Mouse (Mus musculus): Measurements from ENCODE around the gene Gtpbp1. TPM values are rescaled to one million over a fixed set of nuclear protein-coding genes. Genes with fewer than 3 reads are reported as not detected.

Gtpbp1 gene
- polyA plus RNA-seq, 1 experiment from 2014 or later, result 61.8 TPM

GRCm38 (mm10) chr15:79768302-79768701 is 77.7 kb downstream of the Gtpbp1 start:
- 50% methylated on average over 6 of the region's 6 CpGs for WGBS
- no peak overlapping the region for H3K9ac ChIP-seq (ENCODE audit: low read depth, low read length)

GRCm38 (mm10) chr15:79770629-79771240 is 80.1 kb downstream of the Gtpbp1 start:
- Histone ChIP-seq H3K36me3 (ENCODE audit: control insufficient read depth, insufficient read depth, low read length) (no peaks in the 10 kb centered on the region), H3K4me1 (replicated peaks; ENCODE audit: control insufficient read depth, insufficient read depth, low read length) (peaks cover 3% of the 10 kb centered on the region; the same call in 1 of the 2 replicates), H3K27me3 (replicated peaks; ENCODE audit: control insufficient read depth, insufficient read depth, low read length) (no peaks in the 10 kb centered on the region), H3K4me2 (no peak overlapping the region), H3K9me3 (ENCODE audit: control insufficient read depth, low read length) (no peaks in the 10 kb centered on the region), H3K4me3 (ENCODE audit: low read depth, low read length) (no peak overlapping the region), H3K9ac (ENCODE audit: low read depth, low read length) (no peak overlapping the region), H3K27ac (ENCODE audit: low read depth, low read length) (no peak overlapping the region)
- DNase-seq (ENCODE audit: low spot score), result no peak
- WGBS, result 80% methylated on average over 21 of the region's 21 CpGs
- ATAC-seq (replicated peaks; ENCODE audit: low FRiP score), result no peak

More at GRCm38 (mm10) chr15:79768302-79768701, 77.7 kb downstream of the Gtpbp1 start:
- Histone ChIP-seq H3K4me2 (no peak overlapping the region), H3K4me1 (replicated peaks; ENCODE audit: control insufficient read depth, insufficient read depth, low read length) (no peaks in the 10 kb centered on the region), H3K4me3 (ENCODE audit: low read depth, low read length) (no peak overlapping the region), H3K36me3 (ENCODE audit: control insufficient read depth, insufficient read depth, low read length) (no peaks in the 10 kb centered on the region; the same call in 1 of the 2 replicates), H3K9me3 (ENCODE audit: control insufficient read depth, low read length) (no peaks in the 10 kb centered on the region), H3K27me3 (replicated peaks; ENCODE audit: control insufficient read depth, insufficient read depth, low read length) (no peaks in the 10 kb centered on the region), H3K27ac (ENCODE audit: low read depth, low read length) (no peak overlapping the region)
- ATAC-seq (replicated peaks; ENCODE audit: low FRiP score) (no peak), DNase-seq (ENCODE audit: low spot score) (no peak)

Other genes starting within 250 kb of the Gtpbp1 start
- gene Csnk1e, start 235.3 kb upstream of the Gtpbp1 start, polyA plus RNA-seq (2014; fragmentation: Nextera tagmentation; extraction: Ambion mirVana), result 39.2 and 42.5 TPM in 2 replicates
- gene Kcnj4, start 185.6 kb upstream of the Gtpbp1 start, polyA plus RNA-seq (2014; fragmentation: Nextera tagmentation; extraction: Ambion mirVana), result not detected in 2 replicates
- gene Kdelr3, start 174.4 kb upstream of the Gtpbp1 start, polyA plus RNA-seq (2014; fragmentation: Nextera tagmentation; extraction: Ambion mirVana), result 9.0 and 10.8 TPM in 2 replicates
- gene Ddx17, start 144.1 kb upstream of the Gtpbp1 start, polyA plus RNA-seq (2014; fragmentation: Nextera tagmentation; extraction: Ambion mirVana), result 49.9 and 54.2 TPM in 2 replicates
- 0.88 and 0.94 TPM in 2 replicates for gene Dmc1, start 85.7 kb upstream of the Gtpbp1 start, polyA plus RNA-seq (2014; fragmentation: Nextera tagmentation; extraction: Ambion mirVana)
- gene Fam227a, start 31.9 kb upstream of the Gtpbp1 start, polyA plus RNA-seq (2014; fragmentation: Nextera tagmentation; extraction: Ambion mirVana), result 0.32 and 0.74 TPM in 2 replicates
- 32.9 and 34.1 TPM in 2 replicates for gene Cby1, start 31.6 kb upstream of the Gtpbp1 start, polyA plus RNA-seq (2014; fragmentation: Nextera tagmentation; extraction: Ambion mirVana)
- 306 and 326 TPM in 2 replicates for gene Tomm22, start 20.0 kb upstream of the Gtpbp1 start, polyA plus RNA-seq (2014; fragmentation: Nextera tagmentation; extraction: Ambion mirVana)
- gene Josd1, start 2.9 kb upstream of the Gtpbp1 start, polyA plus RNA-seq (2014; fragmentation: Nextera tagmentation; extraction: Ambion mirVana), result 25.9 and 28.3 TPM in 2 replicates
- 2.2 and 2.5 TPM in 2 replicates for gene Sun2, start 51.7 kb downstream of the Gtpbp1 start, polyA plus RNA-seq (2014; fragmentation: Nextera tagmentation; extraction: Ambion mirVana)
- 25.0 and 28.6 TPM in 2 replicates for gene Dnal4, start 87.0 kb downstream of the Gtpbp1 start, polyA plus RNA-seq (2014; fragmentation: Nextera tagmentation; extraction: Ambion mirVana)
- gene Nptxr, start 113.9 kb downstream of the Gtpbp1 start, polyA plus RNA-seq (2014; fragmentation: Nextera tagmentation; extraction: Ambion mirVana), result 0.27 and 0.43 TPM in 2 replicates
- gene Npcd, start 143.4 kb downstream of the Gtpbp1 start, polyA plus RNA-seq (2014; fragmentation: Nextera tagmentation; extraction: Ambion mirVana), result not detected in 2 replicates
- gene Cbx6, start 143.8 kb downstream of the Gtpbp1 start, polyA plus RNA-seq (2014; fragmentation: Nextera tagmentation; extraction: Ambion mirVana), result 16.3 and 16.8 TPM in 2 replicates
- 72.8 and 76.7 TPM in 2 replicates for gene Apobec3, start 200.8 kb downstream of the Gtpbp1 start, polyA plus RNA-seq (2014; fragmentation: Nextera tagmentation; extraction: Ambion mirVana)